Mouse (Mus musculus): Measurements from ENCODE around the gene Phka1. TPM values are rescaled to one million over a fixed set of nuclear protein-coding genes. Genes with fewer than 3 reads are reported as not detected.
A peak's percentile ranks its signal among the peaks of the same experiment; 100 is the strongest.

The Phka1 gene
- polyA plus RNA-seq, 1 experiment from 2014 or later = 5.8 TPM

- no peak overlapping the region for H3K9ac ChIP-seq (ENCODE audit: low read length)
- H3K4me1 ChIP-seq (ENCODE audit: control insufficient read depth, insufficient read depth, low read length) = no peaks in the 10 kb centered on the region
- ATAC-seq (ENCODE audit: low FRiP score) = no peak
- 80% methylated on average over 4 of the region's 4 CpGs for WGBS
- no peak overlapping the region for H3K4me2 ChIP-seq
- no peak overlapping the region for H3K27ac ChIP-seq (ENCODE audit: low read depth, low read length)
- no peaks in the 10 kb centered on the region for H3K9me3 ChIP-seq (ENCODE audit: control insufficient read depth, low read length)
- no peak for DNase-seq (ENCODE audit: low spot score, missing footprints)
- no peak overlapping the region for H3K4me3 ChIP-seq (ENCODE audit: low read depth, low read length)
- H3K27me3 ChIP-seq (ENCODE audit: control insufficient read depth, insufficient read depth, low read length) = no peaks in the 10 kb centered on the region
- H3K36me3 ChIP-seq (ENCODE audit: control insufficient read depth, insufficient read depth, low read length) = no peaks in the 10 kb centered on the region
Observed at GRCm38 (mm10) chrX:102479665-102480064, 164.4 kb downstream of the Phka1 start.

DNA sequence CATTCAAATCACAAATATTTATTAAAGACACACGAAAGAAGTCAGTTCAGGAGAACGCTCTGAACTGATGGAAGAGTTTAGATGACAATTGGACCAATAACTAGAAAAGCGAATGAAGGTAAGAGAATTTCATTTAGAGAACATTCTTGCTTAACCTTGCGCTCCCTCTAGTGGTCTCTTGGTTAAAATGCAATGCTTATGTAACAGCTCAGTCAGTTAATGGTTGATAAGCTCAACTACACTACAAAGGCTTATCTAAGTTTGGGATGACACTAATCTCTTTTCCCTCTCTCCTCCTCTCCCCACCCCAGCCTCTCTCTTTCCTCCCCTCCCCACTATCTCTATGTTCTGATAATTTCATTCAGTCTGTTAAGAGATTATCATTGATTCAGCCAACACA, 165.1 kb downstream of the Phka1 start:
- no peak overlapping the region for H3K27ac ChIP-seq (ENCODE audit: low read depth, low read length)
- DNase-seq (ENCODE audit: low spot score, missing footprints) = peak; percentile 88
- no peak overlapping the region for H3K4me3 ChIP-seq (ENCODE audit: low read depth, low read length)
- no peaks in the 10 kb centered on the region for H3K36me3 ChIP-seq (ENCODE audit: control insufficient read depth, insufficient read depth, low read length)
- H3K9ac ChIP-seq (ENCODE audit: low read length) = no peak overlapping the region
- 25% methylated on average over 4 of the region's 4 CpGs for WGBS
- no peaks in the 10 kb centered on the region for H3K4me1 ChIP-seq (ENCODE audit: control insufficient read depth, insufficient read depth, low read length)
- no peak for ATAC-seq (ENCODE audit: low FRiP score)
- no peaks in the 10 kb centered on the region for H3K9me3 ChIP-seq (ENCODE audit: control insufficient read depth, low read length)
- H3K27me3 ChIP-seq (ENCODE audit: control insufficient read depth, insufficient read depth, low read length) = no peaks in the 10 kb centered on the region
- no peak overlapping the region for H3K4me2 ChIP-seq

DNA sequence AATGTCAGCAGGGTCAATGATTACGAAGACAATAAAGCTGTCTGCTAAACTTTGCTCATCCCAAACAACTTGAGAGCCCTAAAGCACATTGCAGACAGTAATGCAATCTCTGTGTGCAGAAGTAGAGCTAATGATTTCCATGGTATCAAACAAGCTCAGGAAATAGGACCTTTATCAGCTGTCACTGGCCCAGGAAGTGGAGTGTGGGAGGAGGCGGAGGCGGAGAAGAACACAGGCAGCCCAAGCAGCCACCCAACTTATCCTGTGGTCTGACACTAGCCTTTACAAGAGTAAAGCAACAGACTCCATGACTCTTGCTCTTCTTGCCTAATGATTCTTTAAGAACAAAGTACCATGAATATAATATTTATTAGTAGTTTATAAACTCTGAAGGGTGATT, 165.6 kb downstream of the Phka1 start:
- no peak overlapping the region for H3K4me3 ChIP-seq (ENCODE audit: low read depth, low read length)
- H3K27ac ChIP-seq (ENCODE audit: low read depth, low read length) = no peak overlapping the region
- 96% methylated on average over 3 of the region's 3 CpGs for WGBS
- no peaks in the 10 kb centered on the region for H3K4me1 ChIP-seq (ENCODE audit: control insufficient read depth, insufficient read depth, low read length)
- H3K9me3 ChIP-seq (ENCODE audit: control insufficient read depth, low read length) = no peaks in the 10 kb centered on the region
- H3K9ac ChIP-seq (ENCODE audit: low read length) = no peak overlapping the region
- H3K36me3 ChIP-seq (ENCODE audit: control insufficient read depth, insufficient read depth, low read length) = no peaks in the 10 kb centered on the region
- no peaks in the 10 kb centered on the region for H3K27me3 ChIP-seq (ENCODE audit: control insufficient read depth, insufficient read depth, low read length)
- no peak overlapping the region for H3K4me2 ChIP-seq
- ATAC-seq (ENCODE audit: low FRiP score) = no peak
- DNase-seq (ENCODE audit: low spot score, missing footprints) = no peak

DNA sequence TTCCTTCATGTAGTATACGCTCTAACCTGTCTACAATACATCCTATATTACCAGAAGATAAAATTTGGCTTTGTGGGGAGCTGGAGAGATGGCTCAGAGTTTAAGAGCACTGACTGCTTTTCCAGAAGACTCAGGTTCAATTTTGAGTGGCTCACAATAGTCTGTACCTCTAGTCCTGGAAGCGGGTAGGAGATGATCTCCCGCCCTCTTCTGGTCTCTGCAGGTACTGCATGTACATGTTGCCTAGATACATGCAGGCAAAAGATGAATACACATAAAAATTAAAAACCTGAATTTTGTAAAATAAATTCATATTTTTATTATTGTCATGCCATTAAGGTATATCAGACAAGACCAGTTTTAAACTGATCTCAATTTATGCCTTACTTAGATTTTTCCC, 167.3 kb downstream of the Phka1 start:
- H3K4me2 ChIP-seq = no peak overlapping the region
- H3K9me3 ChIP-seq (ENCODE audit: control insufficient read depth, low read length) = no peaks in the 10 kb centered on the region
- no peak overlapping the region for H3K27ac ChIP-seq (ENCODE audit: low read depth, low read length)
- H3K4me1 ChIP-seq (ENCODE audit: control insufficient read depth, insufficient read depth, low read length) = no peaks in the 10 kb centered on the region
- no peak overlapping the region for H3K4me3 ChIP-seq (ENCODE audit: low read depth, low read length)
- no peak overlapping the region for H3K9ac ChIP-seq (ENCODE audit: low read length)
- ATAC-seq (ENCODE audit: low FRiP score) (no peak; the same call in 1 of the 2 replicates), DNase-seq (ENCODE audit: low spot score, missing footprints) (peak; percentile 86)
- H3K27me3 ChIP-seq (ENCODE audit: control insufficient read depth, insufficient read depth, low read length) = no peaks in the 10 kb centered on the region; the same call in 1 of the 2 replicates
- H3K36me3 ChIP-seq (ENCODE audit: control insufficient read depth, insufficient read depth, low read length) = no peaks in the 10 kb centered on the region
- WGBS = 44% methylated on average over 3 of the region's 3 CpGs

DNA sequence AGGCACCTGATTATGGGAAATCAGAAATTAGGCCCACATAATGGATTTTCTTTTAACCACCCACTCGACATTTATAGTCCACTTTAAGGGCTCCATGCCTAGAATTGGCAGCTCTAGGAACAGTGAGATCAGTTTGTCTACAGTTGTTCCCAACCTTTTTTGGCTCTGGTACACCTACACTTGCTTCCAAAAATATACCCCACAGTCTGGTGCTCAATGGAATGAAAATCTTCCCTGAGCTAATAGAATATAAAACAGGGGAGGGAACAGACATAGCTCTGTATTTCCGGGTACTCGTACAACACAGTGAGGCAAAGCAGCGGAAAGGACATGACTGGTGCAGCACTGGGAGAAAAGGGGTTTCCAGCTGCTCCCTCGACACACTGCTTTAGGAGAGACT, 168.5 kb downstream of the Phka1 start:
- ATAC-seq (ENCODE audit: low FRiP score) (no peak), DNase-seq (ENCODE audit: low spot score, missing footprints) (no peak)
- Histone ChIP-seq H3K27me3 (ENCODE audit: control insufficient read depth, insufficient read depth, low read length) (no peaks in the 10 kb centered on the region; the same call in 1 of the 2 replicates), H3K36me3 (ENCODE audit: control insufficient read depth, insufficient read depth, low read length) (no peaks in the 10 kb centered on the region), H3K9me3 (ENCODE audit: control insufficient read depth, low read length) (no peaks in the 10 kb centered on the region), H3K4me2 (no peak overlapping the region), H3K27ac (ENCODE audit: low read depth, low read length) (no peak overlapping the region), H3K4me1 (ENCODE audit: control insufficient read depth, insufficient read depth, low read length) (no peaks in the 10 kb centered on the region), H3K4me3 (ENCODE audit: low read depth, low read length) (no peak overlapping the region), H3K9ac (ENCODE audit: low read length) (no peak overlapping the region)
- 83% methylated on average over 5 of the region's 5 CpGs for WGBS

Other genes with a start within 250 kb of the Phka1 start
- gene Hdac8, start 138.9 kb downstream of the Phka1 start, polyA plus RNA-seq (2014; fragmentation: Nextera tagmentation; extraction: Ambion mirVana) = 2.5 and 3.4 TPM in 2 replicates
- not detected in 2 replicates for gene Gm3880, start 42.7 kb upstream of the Phka1 start, polyA plus RNA-seq (2014; fragmentation: Nextera tagmentation; extraction: Ambion mirVana)
- gene Gm9112, start 63.4 kb upstream of the Phka1 start, polyA plus RNA-seq (2014; fragmentation: Nextera tagmentation; extraction: Ambion mirVana) = not detected in 2 replicates
- not detected in 2 replicates for gene Dmrtc1b, start 63.6 kb upstream of the Phka1 start, polyA plus RNA-seq (2014; fragmentation: Nextera tagmentation; extraction: Ambion mirVana)
- not detected in 2 replicates for gene Dmrtc1c1, start 158.7 kb upstream of the Phka1 start, polyA plus RNA-seq (2014; fragmentation: Nextera tagmentation; extraction: Ambion mirVana)
- not detected in 2 replicates for gene Dmrtc1c2, start 210.4 kb upstream of the Phka1 start, polyA plus RNA-seq (2014; fragmentation: Nextera tagmentation; extraction: Ambion mirVana)
- gene 1700031F05Rik, start 223.7 kb upstream of the Phka1 start, polyA plus RNA-seq (2014; fragmentation: Nextera tagmentation; extraction: Ambion mirVana) = not detected in 2 replicates